Mouse (Mus musculus) MEL (cell line): ENCODE measurements around the gene Efr3b. TPM values are rescaled to one million over a fixed set of nuclear protein-coding genes. Genes with fewer than 3 reads are reported as not detected.
"Not testable (repeated sequence)": the region's sequence is repeated elsewhere in the genome, so short reads cannot be mapped to it uniquely, and the experiment has no call there.

Experiments
- DNase-seq: peaks from one replicate; pipeline ENCODE4 v3.0.0; 2011; ENCODE audit warnings: low read depth, low spot score
- H3K27ac ChIP-seq: 2 replicates; pipeline ENCODE4 v1.5.1; 2012; ENCODE audit warnings: low read depth, mild to moderate bottlenecking, control low read depth, low read length, moderate library complexity; ENCODE audit not compliant: control insufficient read depth
- H3K27me3 ChIP-seq, 2 experiments: fragments of 150-350 bp in 1 of 2; sonication (generic) in 1 of 2; 2 replicates each; pipeline ENCODE4 v1.6.1; 2012; ENCODE audit warnings: low read length in 2 of 2, mild to moderate bottlenecking in 2 of 2, improper control_type of control experiment in 1 of 2, moderate library complexity in 1 of 2; ENCODE audit not compliant: insufficient read depth in 2 of 2, control insufficient read depth in 1 of 2
- H3K36me3 ChIP-seq, 2 experiments: 2 replicates each; pipeline ENCODE4 v1.6.1; 2012 to 2014; ENCODE audit warnings: low read length in 2 of 2, improper control_type of control experiment in 1 of 2, inconsistent platforms in 1 of 2, mild to moderate bottlenecking in 1 of 2; ENCODE audit not compliant: insufficient read depth in 2 of 2, control insufficient read depth in 1 of 2
- H3K4me1 ChIP-seq, 2 experiments: fragments of 150-350 bp in 1 of 2; sonication (generic) in 1 of 2; 2 replicates each; pipeline ENCODE4 v1.6.1; 2012; ENCODE audit warnings: low read length in 2 of 2, improper control_type of control experiment in 1 of 2, mild to moderate bottlenecking in 1 of 2; ENCODE audit not compliant: insufficient read depth in 2 of 2, control insufficient read depth in 1 of 2
- H3K4me3 ChIP-seq, 2 experiments: fragments of 150-350 bp in 1 of 2; sonication (generic) in 1 of 2; 2 replicates each; pipeline ENCODE4 v1.5.1; 2012; ENCODE audit warnings: low read depth in 2 of 2, low read length in 2 of 2, mild to moderate bottlenecking in 2 of 2, moderate library complexity in 2 of 2, control low read depth in 1 of 2, improper control_type of control experiment in 1 of 2; ENCODE audit not compliant: control insufficient read depth in 1 of 2, insufficient read depth in 1 of 2
- H3K79me2 ChIP-seq: 2 replicates; pipeline ENCODE4 v1.6.1; 2012; ENCODE audit warnings: mild to moderate bottlenecking, low read length, moderate library complexity; ENCODE audit not compliant: control insufficient read depth, poor library complexity, insufficient read depth
- H3K9ac ChIP-seq: 2 replicates; pipeline ENCODE4 v1.6.1; 2012; ENCODE audit warnings: low read depth, mild to moderate bottlenecking, control low read depth, low read length, moderate library complexity; ENCODE audit not compliant: control insufficient read depth, poor library complexity, severe bottlenecking
- H3K9me3 ChIP-seq: fragments of 150-350 bp; sonication (generic); replicated peaks from 2 replicates; pipeline ENCODE4 v1.6.1; 2012; ENCODE audit warnings: mild to moderate bottlenecking, low read length, improper control_type of control experiment, moderate library complexity; ENCODE audit not compliant: insufficient read depth
- BHLHE40 ChIP-seq: IDR thresholded peaks from 2 replicates; pipeline ENCODE4 v1.6.1; 2012; ENCODE audit warnings: low read depth, mild to moderate bottlenecking, inconsistent platforms, low read length, improper control_type of control experiment, borderline replicate concordance
- CHD2 ChIP-seq: IDR thresholded peaks from 2 replicates; pipeline ENCODE4 v1.6.1; 2011; ENCODE audit warnings: low read length, improper control_type of control experiment
- CTCF ChIP-seq, 3 experiments: IDR thresholded peaks in 2 of 3; conservative IDR thresholded peaks in 1 of 3; 2 replicates each; pipeline ENCODE4 v1.5.1; 2011 to 2012; ENCODE audit warnings: low read length in 3 of 3, low read depth in 2 of 3, mild to moderate bottlenecking in 2 of 3, improper control_type of control experiment in 1 of 3, inconsistent platforms in 1 of 3, mixed read lengths in 1 of 3, moderate library complexity in 1 of 3; ENCODE audit not compliant: control insufficient read depth in 1 of 3, insufficient read depth in 1 of 3, poor library complexity in 1 of 3, severe bottlenecking in 1 of 3
- ELF1 ChIP-seq: IDR thresholded peaks from 2 replicates; pipeline ENCODE4 v1.6.1; 2014; ENCODE audit warnings: low read depth, mild to moderate bottlenecking, inconsistent platforms, low read length, improper control_type of control experiment, moderate library complexity
- GATA1 ChIP-seq: IDR thresholded peaks from 2 replicates; pipeline ENCODE4 v1.6.1; 2011; ENCODE audit warnings: low read depth, low read length, improper control_type of control experiment
- HCFC1 ChIP-seq: IDR thresholded peaks from 2 replicates; pipeline ENCODE4 v1.6.1; 2012; ENCODE audit warnings: low read depth, mild to moderate bottlenecking, inconsistent platforms, low read length, improper control_type of control experiment, moderate library complexity
- MAX ChIP-seq: IDR thresholded peaks from 2 replicates; pipeline ENCODE4 v1.6.1; 2011; ENCODE audit warnings: low read length, improper control_type of control experiment
- NELFE ChIP-seq: IDR thresholded peaks from 2 replicates; pipeline ENCODE4 v1.6.1; 2011; ENCODE audit warnings: low read depth, low read length, improper control_type of control experiment
- POLR2A ChIP-seq, 2 experiments: IDR thresholded peaks; 2 replicates each; pipeline ENCODE4 v1.6.1; 2011 to 2012; ENCODE audit warnings: low read length in 2 of 2, mild to moderate bottlenecking in 2 of 2, control low read depth in 1 of 2, improper control_type of control experiment in 1 of 2, low read depth in 1 of 2, moderate library complexity in 1 of 2; ENCODE audit not compliant: control insufficient read depth in 1 of 2, insufficient read depth in 1 of 2, poor library complexity in 1 of 2
- POLR2AphosphoS2 ChIP-seq: IDR thresholded peaks from 2 replicates; pipeline ENCODE4 v1.6.1; 2011; ENCODE audit warnings: low read length, improper control_type of control experiment
- POLR2AphosphoS5 ChIP-seq: IDR thresholded peaks from 2 replicates; pipeline ENCODE4 v1.6.1; 2012; ENCODE audit warnings: low read depth, borderline replicate concordance, mild to moderate bottlenecking, inconsistent platforms, low read length, moderate library complexity, mixed read lengths
- SIN3A ChIP-seq: IDR thresholded peaks from 2 replicates; pipeline ENCODE4 v1.6.1; 2012; ENCODE audit warnings: low read length, improper control_type of control experiment, inconsistent platforms
- SMC3 ChIP-seq: IDR thresholded peaks from 2 replicates; pipeline ENCODE4 v1.6.1; 2011; ENCODE audit warnings: low read depth, low read length, improper control_type of control experiment
- TAL1 ChIP-seq: IDR thresholded peaks from 2 replicates; pipeline ENCODE4 v1.6.1; 2012; ENCODE audit warnings: mild to moderate bottlenecking, inconsistent platforms, low read length, moderate library complexity, mixed read lengths
- TBP ChIP-seq: IDR thresholded peaks from 2 replicates; pipeline ENCODE4 v1.8.0; 2011; ENCODE audit warnings: low read depth, low read length, improper control_type of control experiment
- TCF12 ChIP-seq: IDR thresholded peaks from 2 replicates; pipeline ENCODE4 v1.6.1; 2014; ENCODE audit warnings: low read depth, mild to moderate bottlenecking, inconsistent platforms, low read length, improper control_type of control experiment, moderate library complexity
- UBTF ChIP-seq: IDR thresholded peaks from 2 replicates; pipeline ENCODE4 v1.6.1; 2012; ENCODE audit warnings: low read depth, mild to moderate bottlenecking, inconsistent platforms, low read length, improper control_type of control experiment, moderate library complexity, borderline replicate concordance; ENCODE audit not compliant: insufficient read depth
- ZKSCAN1 ChIP-seq: IDR thresholded peaks from 2 replicates; pipeline ENCODE4 v1.6.1; 2012; ENCODE audit warnings: low read depth, mild to moderate bottlenecking, inconsistent platforms, low read length, improper control_type of control experiment, moderate library complexity
- ZMIZ1 ChIP-seq: IDR thresholded peaks from 2 replicates; pipeline ENCODE4 v1.6.1; 2012; ENCODE audit warnings: low read depth, mild to moderate bottlenecking, inconsistent platforms, low read length, improper control_type of control experiment, moderate library complexity
- polyA plus RNA-seq, 2 experiments: library from polyadenylated mRNA; stranded (reverse) in 1 of 2; unstranded in 1 of 2; fragments of >175 nt in 1 of 2; fragments of >200 nt in 1 of 2; gene quantifications; 2 replicates each; pipeline versions ENCODE4 v1.2.1 to v1.2.4; 2012; ENCODE audit warnings: low replicate concordance in 2 of 2, low read depth in 1 of 2; ENCODE audit not compliant: insufficient read length in 2 of 2, insufficient read depth in 1 of 2, missing spikeins in 1 of 2
- total RNA-seq: library from RNA; depleted of rRNA; stranded (reverse); fragments of 300-350 nt; gene quantifications from 2 replicates; pipeline ENCODE4 v1.2.3, GENCODE M21; 2012

Gene Efr3b
- total and polyA plus RNA-seq, 3 experiments = 1.5 to 1.7 TPM; not detected in 1

DNA sequence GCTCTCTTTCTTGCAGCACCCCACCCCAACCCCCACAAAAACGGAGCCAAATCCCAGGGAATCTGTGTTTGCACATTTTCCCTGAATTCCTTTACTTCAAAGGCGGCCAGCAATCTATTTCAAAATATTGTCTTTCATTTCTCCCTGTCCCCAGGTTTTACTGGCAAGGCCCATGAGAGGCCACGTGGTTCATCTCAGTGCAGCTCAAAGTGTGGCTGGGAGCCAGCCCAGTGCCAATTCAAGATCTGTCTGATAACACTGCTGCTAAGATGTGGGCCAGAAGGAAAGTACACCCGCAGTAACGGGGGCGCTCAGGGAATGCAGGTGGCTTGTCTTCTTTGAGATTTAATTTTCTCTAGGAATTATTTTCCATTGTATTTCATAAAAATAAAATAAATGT lies 56.5 kb downstream of the Efr3b start (continued):
- TF ChIP-seq NELFE = no peak

DNA sequence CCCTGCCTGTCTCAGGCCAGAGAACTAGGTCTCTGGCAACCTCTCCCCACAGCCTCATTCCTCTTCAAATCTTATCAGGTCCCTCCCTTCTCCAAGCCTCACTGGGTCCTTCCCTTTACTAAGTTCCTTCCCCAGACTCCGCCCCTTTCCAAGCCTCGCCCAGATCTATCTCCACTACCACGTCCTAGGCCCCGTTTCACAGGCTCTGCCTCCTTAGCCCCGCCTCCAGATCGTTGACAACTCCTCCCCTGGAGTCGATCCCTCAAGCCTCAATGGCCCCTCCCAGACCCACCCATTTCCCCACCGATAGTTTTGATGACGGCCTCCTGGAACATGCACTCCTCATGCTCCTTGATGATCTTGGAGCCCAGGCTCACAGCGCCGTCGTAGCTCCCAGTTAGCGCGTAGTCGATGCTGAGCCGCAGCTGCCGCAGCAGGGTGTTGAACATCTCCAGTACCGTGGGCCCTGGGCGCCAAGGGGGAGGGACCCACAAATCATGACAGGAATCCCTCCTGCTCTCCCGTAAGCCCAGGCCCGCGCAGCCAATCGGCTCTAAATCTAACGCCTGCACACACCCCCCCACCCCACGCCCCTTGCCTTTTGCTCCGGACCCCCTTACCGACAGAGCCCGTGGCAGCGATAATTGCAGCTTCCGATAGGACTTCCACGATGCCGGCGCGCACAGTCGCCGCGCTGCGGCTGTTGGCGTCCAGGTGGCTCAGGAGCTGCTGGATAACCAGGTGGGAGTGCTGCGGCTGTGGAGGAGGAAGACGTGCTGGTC lies 57.2 kb downstream of the Efr3b start:
- no peaks in the 10 kb centered on the region for H3K9me3 ChIP-seq
- H3K27ac ChIP-seq = peak overlapping the region; percentile 51
- peak overlapping the region; percentile 71 to 87 for H3K4me3 ChIP-seq
- H3K79me2 ChIP-seq = no peaks in the 10 kb centered on the region
- peaks cover 0 to 9% of the 10 kb centered on the region in 2 experiments; a peak in 2 of 4 replicates for H3K36me3 ChIP-seq
- peak overlapping the region; percentile 58 for H3K9ac ChIP-seq
- DNase-seq = peak; percentile 99
- peaks cover 3 to 13% of the 10 kb centered on the region in 2 experiments for H3K4me1 ChIP-seq
- TF ChIP-seq GATA1 (peak; percentile 31; the same call in 1 of the 2 replicates), SIN3A (peak; percentile 36; the same call in 1 of the 2 replicates), NELFE (peak; percentile 28; the same call in 1 of the 2 replicates), TCF12 (0 out of 2 replicates have a peak, but pooled peaks have one; percentile 6), ELF1 (0 out of 2 replicates have a peak, but pooled peaks have one; percentile 7), POLR2AphosphoS2 (no peak), HCFC1 (no peak), SMC3 (no peak), POLR2A (IDR thresholded peaks at IDR 0.05; ENCODE audit: control insufficient read depth in 1 of 2, insufficient read depth in 1 of 2, low read depth in 1 of 2, low read length in 2 of 2, poor library complexity in 1 of 2) (peak in 1 of 2 experiments; percentile 56; a peak in 2 of 4 replicates), TBP (peak; percentile 32; the same call in 1 of the 2 replicates), CHD2 (no peak)
- TF ChIP-seq, all 39 proteins: peak for 7
- H3K27me3 ChIP-seq = no peaks in the 10 kb centered on the region

DNA sequence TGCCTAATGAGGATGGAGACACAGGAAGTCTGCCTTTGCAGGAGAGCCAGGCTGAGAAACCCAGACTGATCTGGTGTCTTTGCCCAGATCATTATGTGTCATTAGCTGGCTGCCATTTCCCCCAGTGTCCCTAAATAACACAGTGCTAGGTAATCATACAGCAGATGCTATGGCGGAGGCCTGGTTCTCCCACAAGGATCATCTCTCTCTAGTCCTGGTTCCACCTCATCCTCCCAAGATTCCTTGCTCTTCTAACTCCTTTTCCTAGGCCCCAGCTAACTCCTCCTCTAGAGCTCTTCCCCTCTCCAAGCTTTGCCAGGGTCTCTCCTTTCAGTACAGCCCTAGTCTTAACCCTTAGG lies 57.7 kb downstream of the Efr3b start:
- no peak for TF ChIP-seq CTCF (IDR thresholded peaks at IDR 0.05 in 2 of 3, conservative IDR thresholded peaks at IDR 0.05 in 1 of 3; ENCODE audit: control insufficient read depth in 1 of 3, insufficient read depth in 1 of 3, low read depth in 2 of 3, low read length in 3 of 3, poor library complexity in 1 of 3, severe bottlenecking in 1 of 3)
- no peak for TF ChIP-seq POLR2AphosphoS5
- TF ChIP-seq TAL1 = no peak
- TF ChIP-seq ZKSCAN1 = no peak
- TF ChIP-seq ZMIZ1 = no peak
- no peak for TF ChIP-seq MAX
- no peak for TF ChIP-seq BHLHE40
- TF ChIP-seq UBTF = no peak
- TF ChIP-seq, all 39 proteins: peak for 0
- peak overlapping the region; percentile 41; the same call in 1 of the 2 replicates for H3K9ac ChIP-seq
- H3K4me1 ChIP-seq = peaks cover 3 to 13% of the 10 kb centered on the region in 2 experiments
- DNase-seq = no peak
- H3K36me3 ChIP-seq = peaks cover 0 to 9% of the 10 kb centered on the region in 2 experiments; a peak in 2 of 4 replicates
- H3K27me3 ChIP-seq = no peaks in the 10 kb centered on the region
- peak overlapping the region in 1 of 2 experiments; percentile 30; a peak in 2 of 4 replicates for H3K4me3 ChIP-seq
- H3K9me3 ChIP-seq = no peaks in the 10 kb centered on the region
- H3K79me2 ChIP-seq = no peaks in the 10 kb centered on the region
- H3K27ac ChIP-seq = peak overlapping the region; percentile 33; the same call in 1 of the 2 replicates

DNA sequence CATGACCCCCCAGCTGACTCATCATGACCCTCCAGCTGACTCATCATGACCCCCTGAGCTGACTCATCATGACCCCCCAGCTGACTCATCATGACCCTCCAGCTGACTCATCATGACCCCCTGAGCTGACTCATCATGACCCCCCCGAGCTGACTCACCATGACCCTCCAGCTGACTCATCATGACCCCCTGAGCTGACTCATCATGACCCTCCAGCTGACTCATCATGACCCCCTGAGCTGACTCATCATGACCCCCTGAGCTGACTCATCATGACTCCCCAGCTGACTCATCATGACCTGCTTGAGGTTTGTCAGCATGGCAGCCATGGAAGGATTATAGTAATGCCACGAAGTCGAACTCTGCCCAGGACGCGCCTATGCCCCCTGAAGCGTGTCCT lies 65.5 kb downstream of the Efr3b start:
- not testable (repeated sequence) for H3K4me1 ChIP-seq, H3K27ac ChIP-seq, H3K4me3 ChIP-seq, H3K27me3 ChIP-seq, DNase-seq, H3K9ac ChIP-seq, H3K36me3 ChIP-seq, H3K9me3 ChIP-seq, H3K79me2 ChIP-seq
